Mouse (Mus musculus): ENCODE measurements around the gene Ralgapb.

Ralgapb gene

DNA sequence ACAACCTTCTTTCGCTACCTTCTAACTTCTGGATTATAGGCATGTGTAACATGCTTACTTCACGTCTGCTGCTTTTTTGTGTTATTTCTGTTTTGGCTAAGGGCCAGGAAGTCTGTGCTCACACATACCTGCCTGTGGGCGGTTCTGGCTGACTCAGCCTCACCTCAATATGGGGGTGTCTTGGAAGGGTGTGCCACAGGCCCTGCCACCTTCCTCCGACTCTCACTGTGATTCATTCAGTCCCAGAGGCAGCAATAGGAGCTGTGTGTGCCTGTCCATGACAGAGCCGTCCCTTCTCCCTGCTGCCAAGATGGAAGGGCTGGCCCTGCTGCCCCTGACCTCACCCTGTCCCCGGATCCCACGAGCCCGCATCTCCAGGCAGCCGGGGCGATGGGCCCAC, 102.9 kb downstream of the Ralgapb start, which contains the start of gene Arhgap40:
TSS of gene Arhgap40 (plus strand) at position 269 of the 400 bp plus-strand sequence.
- no peak for DNase-seq (ENCODE audit: low read depth in 1 of 2, low spot score in 2 of 2)

DNA sequence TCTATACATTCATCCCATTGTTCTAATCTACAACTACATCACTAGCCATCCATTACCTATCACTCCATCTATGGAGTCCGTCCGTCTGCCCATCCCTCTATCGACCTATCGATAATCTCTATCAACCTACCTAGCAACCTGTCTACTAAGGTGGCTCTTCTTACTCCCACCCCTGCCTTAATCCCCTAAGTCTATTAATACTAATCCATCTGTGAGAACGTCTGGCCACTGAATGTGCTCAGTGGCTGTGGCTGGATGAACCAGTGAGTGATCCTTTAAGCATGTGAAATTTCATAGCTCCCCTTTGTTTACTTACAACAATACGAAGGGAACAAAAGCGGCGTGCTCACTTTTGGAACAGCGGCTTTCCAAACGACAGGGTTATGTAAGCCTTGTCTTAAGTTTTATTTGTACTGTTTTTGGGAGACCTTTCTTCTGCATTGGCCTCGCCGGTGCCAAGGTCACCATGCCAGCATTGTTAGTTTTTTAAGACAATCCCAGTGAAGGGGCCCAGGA, 104.2 kb downstream of the Ralgapb start:
- no peak for DNase-seq (ENCODE audit: low read depth in 1 of 2, low spot score in 2 of 2)

DNA sequence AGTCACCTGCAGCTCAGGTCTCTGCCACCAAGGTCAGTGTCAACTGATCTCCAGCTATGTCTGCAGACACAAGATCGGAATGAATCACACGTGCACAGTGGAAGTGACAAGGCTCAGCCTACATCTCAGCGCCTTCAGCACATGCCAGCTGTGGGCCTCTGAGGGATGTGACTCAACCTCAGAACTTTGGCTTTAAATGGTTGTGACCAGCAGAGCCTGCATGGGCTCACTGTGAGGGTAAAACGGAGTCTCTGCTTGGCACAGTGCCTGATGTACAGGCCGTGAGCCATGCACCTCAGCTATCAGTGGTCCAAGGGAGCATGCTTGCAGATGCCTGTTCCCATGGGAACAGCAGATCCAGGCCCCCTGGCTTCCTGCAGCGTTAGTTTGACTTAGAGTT, 108.9 kb downstream of the Ralgapb start:
- DNase-seq (ENCODE audit: low read depth in 1 of 2, low spot score in 2 of 2), result no peak

DNA sequence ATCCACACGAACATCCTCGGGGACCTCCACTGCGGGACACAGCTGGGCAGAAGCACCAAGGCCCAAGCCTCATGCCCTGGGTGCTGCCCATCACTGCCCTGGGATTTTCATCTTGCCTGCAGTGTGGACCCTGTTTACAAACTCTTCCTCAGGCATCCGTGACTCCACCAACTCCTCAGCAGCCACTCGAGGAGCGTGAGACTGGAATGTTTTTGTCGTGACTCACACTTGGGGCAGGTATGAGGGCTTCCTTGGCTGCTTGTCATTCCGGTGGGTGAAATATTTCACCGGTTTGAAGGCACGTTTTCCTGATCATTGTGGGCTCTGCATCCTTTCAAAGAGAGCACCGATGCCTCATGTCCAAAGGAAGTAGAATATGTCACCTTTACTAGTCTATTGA, 109.4 kb downstream of the Ralgapb start:
- DNase-seq (ENCODE audit: low read depth in 1 of 2, low spot score in 2 of 2), result no peak

DNA sequence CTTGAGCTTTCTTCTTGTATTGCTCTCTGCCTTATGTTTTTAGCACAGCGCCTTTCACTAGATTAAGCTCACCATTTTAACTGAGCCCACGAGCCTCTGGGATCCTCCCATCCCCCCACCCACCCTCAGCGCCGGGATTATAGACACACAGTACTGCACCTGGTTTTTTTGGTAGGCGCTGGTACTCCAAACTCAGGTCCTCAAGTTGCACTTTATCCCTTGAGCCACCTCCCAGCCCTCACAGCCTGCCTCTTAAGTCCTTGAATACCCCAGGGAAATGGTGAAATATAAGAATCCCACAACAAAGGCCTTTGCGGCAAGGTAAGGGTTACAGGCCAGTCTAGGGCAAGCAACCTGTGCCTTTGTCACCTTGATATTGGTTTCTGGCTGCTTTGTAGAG, 110.2 kb downstream of the Ralgapb start:
- no peak for DNase-seq (ENCODE audit: low read depth in 1 of 2, low spot score in 2 of 2)

DNA sequence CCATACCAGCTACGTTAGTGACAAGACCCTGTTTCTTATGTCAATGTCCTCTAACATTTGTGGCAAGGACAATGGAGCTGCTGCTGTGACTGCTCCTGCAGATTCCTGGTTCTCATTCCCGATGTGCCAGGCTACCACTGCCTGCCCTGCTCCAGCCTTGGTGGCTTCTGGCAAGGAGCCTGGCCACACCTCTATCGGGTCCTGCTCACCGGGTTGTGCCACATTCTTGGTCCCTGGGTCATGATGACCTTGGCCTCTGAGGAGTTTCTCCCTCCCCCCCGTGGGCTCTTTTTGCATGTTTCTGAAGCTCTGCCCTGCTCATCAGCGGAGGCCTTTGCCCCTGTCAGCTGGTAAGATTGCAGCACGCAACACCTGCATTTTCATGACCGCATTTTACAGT, 113.4 kb downstream of the Ralgapb start:
- no peak for DNase-seq (ENCODE audit: low read depth in 1 of 2, low spot score in 2 of 2)

DNA sequence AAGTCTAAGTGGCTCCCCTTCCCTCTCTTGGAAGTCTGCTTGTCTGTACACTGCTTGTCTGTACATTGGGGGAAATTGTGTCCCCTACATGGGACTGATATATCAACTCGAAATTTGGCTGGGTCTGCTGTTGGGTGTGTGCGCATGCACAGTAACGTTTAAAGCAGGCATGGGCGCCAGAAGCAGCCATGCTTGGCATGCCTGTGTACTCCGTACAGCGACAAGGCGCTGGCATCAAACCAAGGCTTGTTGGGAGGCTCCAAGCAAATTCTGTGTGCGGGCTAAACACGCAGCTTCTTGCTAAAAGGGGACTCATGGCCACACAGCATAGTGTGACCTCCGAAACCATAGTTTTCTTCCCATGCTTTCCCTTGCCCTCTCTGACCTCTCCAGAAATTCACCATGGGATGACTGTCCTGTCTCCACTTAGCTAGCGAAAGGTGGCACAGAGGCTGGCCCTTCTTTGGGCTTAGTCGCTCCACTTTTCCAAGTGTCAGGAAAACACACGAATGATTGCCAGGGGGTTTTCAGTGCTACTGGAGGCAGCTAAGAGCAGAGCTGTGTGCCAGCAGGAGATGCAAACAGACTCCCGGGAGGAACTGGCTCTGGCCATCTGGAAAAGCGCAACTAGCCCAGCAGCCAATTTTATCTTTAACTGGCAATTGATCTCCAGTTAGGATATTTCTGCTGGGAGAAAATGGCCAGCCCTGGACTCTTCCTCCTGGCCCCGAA, 114.6 kb downstream of the Ralgapb start:
- no peak for DNase-seq (ENCODE audit: low read depth in 1 of 2, low spot score in 2 of 2)

DNA sequence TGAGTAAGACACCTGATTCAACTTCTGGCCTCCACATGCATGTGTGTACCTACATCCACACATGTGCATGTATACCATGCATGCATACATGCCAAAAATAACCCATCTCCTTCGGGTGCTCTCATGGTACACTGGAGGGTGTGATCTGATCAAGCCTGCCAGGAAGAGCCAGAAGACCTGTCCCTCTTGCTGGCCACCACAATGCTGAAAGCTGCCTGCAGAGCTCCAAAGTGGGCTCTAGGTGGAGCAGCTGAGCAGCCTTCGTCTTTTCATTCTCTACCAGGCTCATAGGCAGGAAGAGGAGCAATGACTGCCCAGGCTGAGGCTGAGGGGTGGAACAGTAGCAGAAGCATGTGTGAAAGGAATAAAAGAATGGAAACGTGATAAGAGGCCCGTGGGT, 124.4 kb downstream of the Ralgapb start:
- DNase-seq (ENCODE audit: low read depth in 1 of 2, low spot score in 2 of 2), result no peak

DNA sequence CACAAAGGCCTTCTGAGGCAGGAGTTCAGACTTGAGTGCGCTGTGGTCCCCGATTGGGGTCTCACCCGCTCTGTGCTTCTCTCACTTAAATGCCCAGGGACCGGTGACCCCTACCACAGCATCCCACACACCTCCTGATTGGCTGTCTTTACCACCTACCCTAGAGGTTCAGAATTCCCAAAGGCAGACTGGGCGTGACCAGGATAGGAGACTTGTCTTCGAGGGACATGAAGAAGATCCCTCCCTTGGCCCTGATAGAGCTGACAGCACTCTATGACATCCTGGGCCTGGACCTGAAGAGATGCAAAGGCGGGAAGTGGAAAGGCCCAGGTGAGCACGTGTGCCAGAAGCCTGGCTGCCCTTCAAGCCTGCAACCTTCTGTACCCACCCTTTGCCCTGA, 124.9 kb downstream of the Ralgapb start:
- DNase-seq (ENCODE audit: low read depth in 1 of 2, low spot score in 2 of 2), result no peak

DNA sequence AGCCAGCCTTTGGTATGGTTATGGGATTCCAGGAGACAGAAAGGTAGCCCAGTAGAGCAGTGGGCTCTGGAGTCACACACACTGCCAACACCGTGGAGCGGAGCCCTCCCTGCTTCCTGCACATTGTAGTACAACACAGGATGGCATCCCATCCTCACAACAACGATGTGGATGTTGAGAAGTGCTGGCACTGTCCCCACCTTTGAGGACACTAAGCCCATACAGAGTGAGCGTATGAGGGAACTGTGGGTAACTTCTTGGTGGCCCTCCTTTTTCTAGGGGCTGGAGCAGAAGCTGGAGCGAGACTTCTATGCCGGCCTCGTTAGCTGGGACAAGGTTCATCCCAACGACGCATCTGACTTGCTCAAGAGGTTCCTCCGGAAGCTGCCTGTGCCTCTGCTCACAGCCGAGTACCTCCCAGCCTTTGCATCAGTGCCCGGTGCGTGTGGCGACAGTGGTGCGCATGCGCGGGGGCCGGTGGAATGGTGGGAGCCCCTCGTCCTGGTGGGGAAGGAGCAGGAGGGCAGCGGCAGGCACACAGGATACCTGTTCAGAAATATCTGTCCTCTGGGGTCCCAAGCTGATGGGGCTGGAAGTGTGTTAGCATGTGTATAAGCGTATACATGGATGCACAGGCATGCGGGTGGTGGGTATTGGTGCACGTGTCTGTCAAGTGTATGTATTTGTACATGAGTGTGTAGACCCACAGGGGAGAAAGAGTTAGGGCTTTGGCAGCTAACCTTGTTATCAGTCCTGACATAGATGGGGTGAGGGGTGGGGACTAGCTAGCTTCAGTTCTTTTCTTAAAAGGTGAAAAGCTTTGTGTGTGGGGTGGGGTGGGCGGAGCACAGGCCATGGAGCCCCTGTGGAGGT, 130.0 kb downstream of the Ralgapb start:
- DNase-seq (ENCODE audit: low read depth in 1 of 2, low spot score in 2 of 2), result no peak

DNA sequence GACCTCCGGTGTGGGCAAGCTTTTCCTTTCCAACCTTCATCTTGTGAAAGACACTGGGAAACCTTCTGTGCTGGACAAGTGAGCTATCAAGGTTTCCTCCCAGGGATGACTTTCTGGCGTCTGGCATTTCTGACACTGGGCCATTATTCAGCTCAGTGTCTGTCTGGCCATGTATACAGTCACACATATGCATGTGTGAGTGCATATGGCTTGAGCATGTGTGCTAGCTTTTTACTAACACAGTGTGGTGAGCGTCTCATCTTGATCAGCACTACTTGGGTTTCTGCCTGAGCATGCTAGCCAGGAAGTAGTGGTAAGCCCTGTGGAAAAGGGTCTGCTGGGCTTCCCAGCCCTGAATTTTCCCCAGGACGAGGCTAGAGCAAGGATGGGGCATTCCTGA, 131.6 kb downstream of the Ralgapb start:
- no peak for DNase-seq (ENCODE audit: low read depth in 1 of 2, low spot score in 2 of 2)

DNA sequence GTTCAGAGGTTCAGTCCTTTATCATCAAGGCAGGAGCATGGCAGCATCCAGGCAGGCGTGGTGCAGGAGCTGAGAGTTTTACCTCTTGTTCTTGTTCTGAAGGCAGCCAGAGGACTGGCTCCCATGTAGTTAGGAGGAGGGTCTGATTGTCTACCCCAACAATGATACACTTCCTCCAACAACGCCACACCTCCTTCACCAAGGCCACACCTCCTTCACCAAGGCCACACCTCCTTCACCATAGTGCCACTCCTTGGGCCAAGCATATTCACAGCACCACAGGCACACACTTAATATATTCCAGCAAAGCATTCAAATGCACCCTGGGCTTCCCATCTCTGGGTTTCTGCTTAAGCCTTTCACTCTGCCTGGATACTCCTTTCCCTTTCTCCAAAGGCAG, 135.6 kb downstream of the Ralgapb start:
- DNase-seq (ENCODE audit: low read depth in 1 of 2, low spot score in 2 of 2), result no peak

DNA sequence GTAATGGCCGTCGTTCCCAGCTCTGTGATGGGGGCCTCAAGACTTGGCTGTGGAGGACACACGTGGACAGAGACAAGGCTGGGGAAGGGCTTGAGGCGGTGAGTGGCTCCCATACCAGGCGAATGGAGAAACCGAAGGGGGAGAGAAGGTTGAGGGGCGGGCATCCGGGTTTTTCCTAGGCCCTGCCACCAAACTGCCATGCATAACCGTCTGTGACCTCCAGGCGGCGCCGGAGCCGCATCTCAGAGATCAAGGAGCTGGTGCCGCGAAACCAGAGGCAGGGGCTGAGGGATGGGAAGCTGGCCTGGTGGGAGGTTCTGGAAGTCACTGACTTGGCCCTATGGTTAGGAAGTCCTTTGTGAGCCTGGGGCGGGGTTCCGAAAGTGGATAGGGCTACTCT, 137.1 kb downstream of the Ralgapb start:
- peak in 1 of 2 experiments; percentile 30 for DNase-seq (ENCODE audit: low read depth in 1 of 2, low spot score in 2 of 2)
